14 mouse cellular contexts compared by ENCODE assay signal in genomic region chr9:97010447-97010846, GRCm38 (mm10). TPM values are rescaled to one million over a fixed set of nuclear protein-coding genes. Genes with fewer than 3 reads are reported as not detected.
"Had no signal": no experiment of that assay in that cellular context is flagged by ENCODE, and none has a peak within 500 bp of the region (broad histone marks: within the 10 kb centered on the region; RNA-seq: fewer than 3 reads in every experiment).

No protein-coding gene starts in this region.

- H3K9ac ChIP-seq: kidney, embryonic 15.5 days; limb, embryonic 13.5 days; liver, embryonic 14.5 days; midbrain, embryonic 15.5 days; neural tube, embryonic 13.5 days; stomach, embryonic 15.5 days had no signal

- H3K36me3 ChIP-seq: midbrain, embryonic 15.5 days; stomach, embryonic 15.5 days had no signal

- H3K4me3 ChIP-seq: kidney, embryonic 15.5 days; limb, embryonic 13.5 days; midbrain, embryonic 15.5 days; neural tube, embryonic 13.5 days; stomach, embryonic 15.5 days had no signal

- H3K9me3 ChIP-seq: kidney, embryonic 15.5 days; midbrain, embryonic 15.5 days had no signal

- DNase-seq: kidney, postnatal 14 days; left cerebral cortex, postnatal 4 days; lung, adult 18-20 months; retina, postnatal 1 day; right cerebral cortex, postnatal 14 days; thymus, adult 2 months; thymus, postnatal 25 days had no signal

- H3K27me3 ChIP-seq: kidney, embryonic 15.5 days; limb, embryonic 13.5 days; midbrain, embryonic 15.5 days; neural tube, embryonic 13.5 days; stomach, embryonic 15.5 days had no signal

- H3K27ac ChIP-seq: kidney, embryonic 15.5 days; limb, embryonic 13.5 days; liver, embryonic 14.5 days; stomach, embryonic 15.5 days had no signal

- H3K4me2 ChIP-seq: kidney, embryonic 15.5 days; limb, embryonic 13.5 days; midbrain, embryonic 15.5 days; neural tube, embryonic 13.5 days; stomach, embryonic 15.5 days had no signal

- H3K4me1 ChIP-seq: stomach, embryonic 15.5 days had no signal

RNA-seq across cellular contexts. Expression of gene Spsb4, which starts 8.2 kb away (rescaled TPM):
- total RNA-seq: megakaryocyte-erythroid progenitor cell, adult 5-6 weeks had no signal
